Mouse (Mus musculus): ENCODE results near the gene Hagh.

Gene Hagh

DNA sequence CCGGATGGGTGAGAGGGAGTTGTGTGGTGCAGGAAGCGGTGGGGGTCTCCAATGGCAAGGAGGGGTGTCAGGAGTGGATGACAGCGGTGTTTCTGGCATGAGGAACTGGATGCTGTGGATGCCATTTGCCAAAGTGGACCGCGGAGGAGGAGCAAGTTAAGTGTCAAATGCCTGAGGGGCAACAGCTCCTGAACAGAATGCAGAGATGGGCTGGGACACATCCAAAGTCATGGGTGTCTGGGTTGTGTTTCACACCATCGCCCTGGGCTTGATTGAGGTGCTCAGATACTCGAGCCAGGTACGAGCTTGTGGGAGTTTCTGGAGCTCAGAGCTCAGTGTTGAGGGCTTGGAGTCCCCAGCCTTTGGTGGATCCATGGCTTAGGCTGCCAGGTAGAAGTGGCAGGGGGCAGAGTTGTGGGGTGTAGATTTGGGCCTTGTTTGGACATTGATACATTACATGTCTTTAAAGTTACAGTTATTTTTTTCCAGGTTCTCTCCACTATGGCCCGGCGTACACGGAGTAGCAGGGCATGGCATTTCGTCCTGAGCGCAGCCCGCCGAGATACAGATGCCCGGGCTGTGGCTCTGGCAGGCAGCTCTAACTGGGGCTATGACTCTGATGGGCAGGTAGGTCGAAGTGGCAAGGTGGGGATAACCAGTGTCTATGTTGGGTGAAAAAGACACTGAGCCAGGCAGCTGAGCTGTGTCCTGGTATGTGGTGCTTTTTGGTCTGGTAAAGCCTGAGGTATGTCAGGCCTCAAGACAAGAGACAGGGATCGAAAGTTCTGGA lies 47.5 kb downstream of the Hagh start:
- no peak for DNase-seq

DNA sequence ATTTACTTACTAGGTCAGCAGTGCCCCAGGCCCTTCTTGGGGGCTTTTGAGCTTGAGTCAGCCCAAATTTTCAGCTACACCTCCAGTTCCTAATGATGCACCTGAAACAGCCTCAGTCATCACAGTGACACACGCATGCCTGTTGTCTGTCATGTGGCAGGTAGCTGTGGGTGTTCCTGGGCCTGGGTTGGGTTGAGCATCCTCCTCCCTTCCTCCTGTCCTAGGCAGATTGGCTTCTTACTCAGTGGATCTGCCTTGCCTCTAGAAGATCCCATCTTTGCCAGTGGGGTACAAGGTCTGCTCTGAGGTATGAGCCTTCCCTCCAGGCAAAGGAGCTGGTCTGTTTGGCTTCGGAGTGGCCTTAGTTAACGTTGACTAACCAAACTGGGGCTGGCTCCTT lies 48.9 kb downstream of the Hagh start:
- DNase-seq: no peak

DNA sequence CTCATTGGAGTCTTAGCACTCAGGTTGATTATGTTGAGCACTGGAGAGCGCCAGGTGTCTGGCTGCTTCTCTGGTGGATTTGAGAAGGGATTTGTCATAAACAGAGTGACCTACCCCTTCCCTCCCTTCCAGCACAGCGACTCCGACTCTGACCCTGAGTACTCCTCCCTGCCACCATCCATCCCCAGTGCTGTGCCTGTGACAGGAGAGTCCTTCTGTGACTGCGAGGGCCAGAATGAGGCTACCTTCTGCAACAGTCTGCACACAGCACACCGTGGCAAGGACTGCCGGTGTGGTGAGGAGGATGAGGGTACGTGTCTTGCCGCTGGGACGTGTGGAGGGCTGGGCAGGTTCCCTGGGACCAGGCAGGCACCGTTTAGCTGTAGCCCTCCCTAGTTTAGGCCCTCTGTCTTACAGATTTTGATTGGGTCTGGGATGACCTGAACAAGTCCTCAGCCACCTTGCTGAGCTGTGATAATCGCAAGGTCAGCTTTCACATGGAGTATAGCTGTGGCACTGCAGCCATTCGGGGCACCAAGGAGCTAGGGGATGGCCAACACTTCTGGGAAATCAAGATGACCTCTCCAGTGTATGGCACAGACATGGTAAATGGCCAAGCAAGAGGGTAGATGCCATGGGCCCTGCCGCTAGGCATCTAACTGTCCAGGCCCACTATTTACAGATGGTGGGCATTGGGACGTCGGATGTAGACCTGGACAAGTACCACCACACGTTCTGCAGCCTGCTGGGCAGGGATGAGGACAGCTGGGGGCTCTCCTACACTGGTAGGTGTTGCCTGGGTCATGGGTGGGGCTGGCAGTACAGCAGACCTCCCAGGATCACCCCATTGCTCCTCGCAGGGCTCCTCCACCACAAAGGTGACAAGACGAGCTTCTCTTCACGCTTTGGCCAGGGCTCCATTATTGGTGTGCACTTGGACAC lies 50.5 kb downstream of the Hagh start:
- DNase-seq: no peak

DNA sequence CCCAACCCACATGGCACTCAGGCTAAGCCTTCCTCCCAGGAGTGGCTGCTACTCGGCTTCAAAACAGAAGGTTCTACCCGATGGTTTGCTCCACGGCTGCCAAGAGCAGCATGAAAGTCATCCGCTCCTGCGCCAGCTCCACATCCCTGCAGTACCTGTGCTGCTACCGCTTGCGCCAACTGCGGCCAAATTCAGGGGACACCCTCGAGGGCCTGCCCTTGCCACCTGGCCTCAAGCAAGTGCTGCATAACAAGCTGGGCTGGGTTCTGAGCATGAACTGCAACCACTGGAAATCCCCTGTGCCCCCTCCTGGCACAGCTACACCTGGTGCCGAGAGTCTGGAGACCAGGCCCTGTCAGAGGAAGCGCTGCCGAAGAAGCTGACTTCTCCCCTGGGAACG lies 51.4 kb downstream of the Hagh start:
- DNase-seq: no peak

DNA sequence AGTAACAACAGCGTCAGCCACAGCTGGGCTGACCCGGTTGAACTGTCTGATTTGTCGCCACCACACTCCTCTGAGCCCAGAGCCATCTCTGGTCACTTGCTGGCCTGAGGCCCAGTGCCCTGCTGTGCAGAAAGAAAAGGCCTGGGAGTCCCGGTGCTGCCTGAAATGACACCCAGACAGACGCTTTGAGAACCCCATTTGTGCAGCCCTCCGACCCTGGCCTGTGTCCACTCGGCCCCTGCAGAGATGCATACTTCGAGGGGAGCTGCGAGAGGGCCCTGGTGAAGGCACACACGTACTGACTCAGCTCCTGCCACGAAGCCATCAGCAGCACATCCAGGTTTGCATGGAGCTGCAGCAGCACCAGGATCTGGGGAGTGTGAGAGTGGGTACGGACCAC lies 52.8 kb downstream of the Hagh start:
- DNase-seq: no peak

DNA sequence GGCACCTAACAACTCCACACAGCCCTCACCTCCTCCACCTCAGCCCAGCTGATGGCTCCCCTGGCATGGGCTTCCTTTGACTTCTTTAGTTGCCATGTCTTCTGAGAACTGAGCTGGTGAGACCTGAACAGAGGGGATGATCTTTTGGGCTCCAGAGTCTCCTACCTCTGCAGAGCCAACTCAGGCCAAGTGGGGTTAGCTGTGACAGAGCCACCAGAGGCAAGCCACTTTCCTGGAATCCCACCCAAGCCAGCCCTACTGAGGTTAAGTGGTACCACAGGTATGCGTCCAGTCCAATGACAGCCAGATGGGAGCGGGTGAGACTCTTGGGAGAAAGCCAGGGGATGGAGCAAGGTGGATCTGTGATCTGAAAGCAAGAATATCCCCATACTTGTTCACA lies 53.3 kb downstream of the Hagh start:
- DNase-seq: no peak

DNA sequence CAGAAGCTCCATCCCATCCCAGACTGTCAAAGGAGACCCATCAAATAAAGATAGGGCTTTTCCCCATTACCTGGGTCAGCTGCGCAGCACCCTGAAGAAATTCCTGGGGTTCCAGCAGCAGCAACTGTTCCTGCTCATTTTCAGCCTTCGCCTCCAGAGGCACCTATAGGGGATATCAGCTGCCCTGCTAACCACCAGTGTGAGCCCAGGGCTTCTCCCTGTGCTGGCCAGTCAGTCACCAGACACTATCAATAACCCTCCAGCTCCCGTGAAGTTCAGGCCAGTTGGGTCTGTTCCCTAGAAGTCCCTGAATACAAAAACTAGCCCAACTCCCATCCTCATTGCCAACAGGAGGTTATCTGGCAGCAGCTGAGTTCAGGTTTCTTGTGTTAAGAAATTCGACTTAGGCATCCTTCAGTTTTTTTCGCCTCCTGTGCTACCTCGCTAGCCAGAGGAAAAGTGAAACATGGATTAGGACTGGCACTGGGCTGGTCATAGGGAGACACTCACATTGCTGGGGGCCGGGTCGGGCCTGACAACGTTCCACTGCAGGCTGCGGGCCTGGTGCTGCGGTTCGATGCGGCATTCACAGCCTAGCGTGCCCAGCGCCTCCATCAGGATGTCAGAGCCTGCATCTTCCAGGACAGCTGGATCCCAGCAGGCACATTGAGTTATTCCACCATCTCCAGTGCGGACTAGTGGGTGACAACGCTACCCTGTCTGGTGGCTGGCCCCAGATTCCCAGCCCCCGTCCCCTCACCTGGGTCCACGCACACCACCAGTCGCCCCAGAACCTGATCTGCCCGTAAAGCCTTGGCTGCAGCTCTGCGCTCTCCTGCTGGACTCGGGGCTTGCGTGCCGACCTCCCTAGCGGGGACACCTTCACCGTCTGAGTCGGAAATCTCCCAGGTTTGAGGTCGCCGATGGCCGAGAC lies 54.4 kb downstream of the Hagh start:
- no peak for DNase-seq

DNA sequence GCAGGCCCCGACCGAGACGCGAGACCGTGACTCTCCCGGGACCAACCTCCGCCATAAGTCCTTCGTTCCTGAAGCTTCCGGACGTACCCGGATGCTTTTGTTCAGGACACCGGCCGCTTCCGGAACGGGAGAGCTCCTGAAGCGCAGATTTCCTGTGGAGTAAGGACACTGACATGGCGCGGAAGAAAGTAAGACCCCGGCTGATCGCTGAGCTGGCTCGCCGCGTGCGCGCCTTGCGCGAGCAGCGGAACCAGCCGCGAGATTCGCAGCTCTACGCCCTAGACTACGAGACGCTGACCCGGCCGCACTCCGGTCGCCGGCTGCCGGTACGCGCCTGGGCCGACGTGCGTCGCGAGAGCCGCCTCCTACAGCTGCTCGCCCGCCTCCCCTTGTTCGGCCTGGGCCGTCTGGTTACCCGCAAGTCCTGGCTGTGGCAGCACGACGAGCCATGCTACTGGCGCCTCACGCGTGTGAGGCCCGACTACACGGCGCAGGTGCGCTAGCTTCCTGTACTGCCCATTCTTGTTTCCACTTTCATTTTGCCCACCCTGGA lies 55.1 kb downstream of the Hagh start, which contains the start of the genes Eme2 and Mrps34:
Gene Eme2, minus strand, starts transcription at position 93 of the 553 bp plus-strand sequence.
Gene Mrps34, plus strand, starts transcription at position 122 of the 553 bp plus-strand sequence.
- peak; percentile 81 for DNase-seq

DNA sequence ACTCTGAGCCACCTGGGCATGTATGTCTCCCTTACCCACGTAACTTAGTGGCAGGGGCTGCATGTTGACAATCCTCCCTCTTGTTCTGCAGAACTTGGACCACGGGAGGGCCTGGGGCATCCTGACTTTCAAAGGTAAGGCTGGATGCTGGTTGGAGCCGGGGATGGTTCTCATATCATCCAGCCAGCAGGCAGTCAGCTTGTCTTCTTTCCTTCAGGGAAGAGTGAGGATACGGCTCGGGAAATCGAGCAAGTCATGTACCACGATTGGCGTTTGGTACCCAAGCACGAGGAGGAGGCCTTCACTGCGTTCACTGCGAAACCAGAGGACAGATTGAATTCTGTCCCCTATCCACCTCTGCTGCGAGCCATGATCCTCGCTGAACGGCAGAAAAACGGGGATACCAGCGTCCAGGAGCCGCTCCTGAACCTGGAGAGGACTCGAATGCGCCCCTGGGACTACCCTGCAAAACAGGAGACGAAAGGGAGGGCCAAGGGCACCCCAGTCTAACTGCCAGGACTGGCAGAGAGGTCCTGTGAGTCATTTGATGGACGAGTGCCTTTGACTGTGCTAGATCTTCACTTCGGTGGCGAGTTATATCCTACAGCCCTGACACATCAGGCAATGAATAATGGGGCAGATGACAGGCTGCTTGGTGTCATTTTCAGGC lies 55.8 kb downstream of the Hagh start:
- DNase-seq: no peak

DNA sequence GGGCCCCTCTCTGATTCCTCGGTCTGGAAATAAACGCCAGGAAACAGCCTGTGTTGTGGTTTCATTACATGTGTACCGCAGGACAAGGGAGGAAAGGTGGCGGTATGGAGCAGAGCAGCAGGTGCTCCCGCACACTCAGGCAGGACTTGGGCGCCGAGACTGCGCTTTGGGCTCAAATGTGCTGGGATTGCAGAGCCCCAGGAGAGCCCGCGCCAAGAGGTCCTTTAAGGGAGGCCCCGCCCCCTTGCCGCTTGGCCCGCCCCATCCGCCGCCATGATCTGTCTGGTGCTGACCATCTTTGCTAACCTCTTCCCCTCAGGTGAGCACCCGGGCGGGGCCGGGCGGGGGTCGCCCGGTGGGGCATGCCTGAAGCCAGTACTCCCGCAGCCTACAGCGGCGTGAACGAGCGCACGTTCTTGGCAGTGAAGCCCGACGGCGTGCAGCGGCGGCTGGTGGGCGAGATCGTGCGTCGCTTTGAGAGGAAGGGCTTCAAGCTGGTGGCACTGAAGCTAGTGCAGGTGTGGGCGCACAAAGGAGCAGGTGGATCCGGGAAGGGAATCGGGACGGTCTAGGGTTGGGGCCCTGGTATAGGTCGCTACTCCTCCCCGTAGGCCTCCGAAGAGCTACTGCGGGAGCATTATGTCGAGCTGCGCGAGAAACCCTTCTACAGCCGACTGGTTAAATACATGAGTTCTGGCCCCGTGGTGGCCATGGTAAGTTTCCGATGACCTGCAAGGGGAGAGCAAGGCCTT lies 56.5 kb downstream of the Hagh start, which contains the start of gene Nme3:
Gene Nme3, plus strand, starts transcription at position 260 of the 752 bp plus-strand sequence.
- DNase-seq: peak; percentile 77

DNA sequence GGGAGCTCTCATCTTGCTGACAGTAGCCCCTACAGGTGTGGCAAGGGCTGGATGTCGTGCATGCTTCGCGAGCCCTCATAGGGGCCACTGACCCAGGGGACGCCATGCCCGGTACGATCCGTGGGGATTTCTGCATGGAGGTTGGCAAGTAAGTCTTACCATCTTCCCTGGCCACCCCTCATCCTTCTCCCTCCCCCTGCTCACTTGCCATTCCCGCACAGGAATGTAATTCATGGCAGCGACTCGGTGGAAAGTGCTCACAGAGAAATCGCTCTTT lies 57.0 kb downstream of the Hagh start:
- no peak for DNase-seq

DNA sequence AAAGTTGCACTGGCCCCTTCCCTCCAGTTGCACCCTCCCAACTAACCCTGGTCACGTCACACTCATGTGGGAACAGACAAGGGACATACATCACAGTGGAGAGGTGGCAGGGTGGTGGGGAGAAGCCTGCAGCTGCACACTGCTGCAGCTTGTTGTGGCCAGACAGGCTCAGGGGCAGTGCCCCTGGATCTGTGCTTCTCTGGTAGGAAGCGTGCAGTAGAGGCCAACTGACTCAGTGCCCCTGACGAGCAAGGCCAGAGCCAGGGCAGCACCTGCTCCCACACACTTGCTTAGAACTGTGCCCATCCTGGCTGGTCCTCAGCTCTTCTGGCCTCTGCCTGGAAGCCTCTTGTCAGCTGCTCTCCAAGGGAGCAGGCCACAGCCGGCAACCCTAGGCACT lies 57.7 kb downstream of the Hagh start:
- no peak for DNase-seq

DNA sequence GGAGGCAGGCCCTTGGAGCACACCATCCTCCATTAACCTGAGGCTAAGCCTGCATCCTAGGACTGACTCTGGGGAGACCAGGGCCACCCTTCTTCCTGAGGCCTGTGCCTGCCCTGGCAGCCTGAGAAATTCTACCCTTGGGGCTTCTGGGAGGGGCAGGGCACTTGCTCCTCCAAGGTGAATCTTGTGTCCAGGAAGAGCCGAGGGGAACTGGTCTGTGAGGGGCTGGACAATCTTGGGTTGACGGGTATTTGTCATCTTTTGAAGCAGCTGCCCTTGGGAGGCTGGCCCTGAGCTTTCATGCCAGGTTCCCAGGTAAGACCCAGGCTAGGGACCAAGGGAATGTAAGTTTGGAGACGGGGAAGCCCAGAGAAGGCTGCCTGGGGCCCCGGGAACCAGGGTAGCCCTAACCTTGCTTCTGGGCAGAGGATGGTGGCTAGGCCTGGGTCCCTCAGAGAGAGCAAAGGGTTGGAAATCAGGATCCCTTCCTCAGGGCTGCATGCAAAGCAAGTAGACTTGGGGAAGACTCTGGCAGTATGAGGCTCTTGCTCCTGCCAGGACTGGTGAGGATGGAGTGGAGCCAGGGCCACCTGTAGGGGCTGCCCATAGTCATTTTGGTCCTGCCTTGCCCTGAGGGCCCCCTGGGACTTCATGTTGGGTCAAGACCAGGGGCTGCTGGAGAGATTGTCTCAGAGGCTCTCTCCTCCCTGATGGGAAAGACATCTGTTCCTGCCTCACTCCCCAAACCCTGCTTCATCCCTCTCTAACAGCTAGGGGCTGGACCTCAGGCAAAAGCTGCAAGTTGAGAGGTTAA lies 58.3 kb downstream of the Hagh start:
- no peak for DNase-seq

DNA sequence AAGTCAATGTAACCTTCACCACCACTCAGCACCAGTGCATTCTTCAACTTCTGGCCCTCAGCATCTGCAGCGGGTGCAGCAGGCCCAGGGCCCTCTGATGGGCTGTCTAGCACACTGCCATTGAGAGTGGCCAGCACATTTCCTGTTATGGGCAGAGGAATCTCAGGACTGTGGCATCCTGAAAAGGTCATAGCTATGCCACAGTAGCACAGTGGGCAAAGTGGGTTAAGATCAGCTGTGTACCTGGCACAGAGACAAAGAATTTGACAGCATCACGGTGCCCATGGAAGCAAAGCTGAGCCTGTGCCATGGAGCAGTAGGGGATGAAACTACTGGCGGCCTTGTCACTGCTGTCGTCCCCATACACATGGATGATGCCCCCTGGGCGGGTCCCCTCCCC lies 59.2 kb downstream of the Hagh start:
- DNase-seq: no peak

DNA sequence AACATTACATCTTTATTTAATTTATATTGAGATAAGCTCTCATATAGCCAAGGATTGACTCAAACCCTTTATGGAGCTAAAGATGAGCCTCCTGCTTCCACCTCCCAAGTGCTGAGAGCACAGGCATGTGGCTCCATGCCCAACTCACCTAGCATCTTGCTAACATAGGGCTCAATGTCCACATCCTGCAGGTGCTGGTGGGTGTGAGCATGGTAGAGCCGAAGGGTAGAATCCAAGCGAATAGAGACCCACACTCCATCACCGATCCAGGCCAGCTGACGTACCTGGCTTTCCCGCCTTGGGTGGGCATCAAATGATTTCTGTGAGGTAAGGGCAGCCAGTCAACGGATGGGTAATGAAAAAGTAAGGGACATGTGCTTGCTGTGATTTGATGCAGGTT lies 60.1 kb downstream of the Hagh start:
- no peak for DNase-seq

DNA sequence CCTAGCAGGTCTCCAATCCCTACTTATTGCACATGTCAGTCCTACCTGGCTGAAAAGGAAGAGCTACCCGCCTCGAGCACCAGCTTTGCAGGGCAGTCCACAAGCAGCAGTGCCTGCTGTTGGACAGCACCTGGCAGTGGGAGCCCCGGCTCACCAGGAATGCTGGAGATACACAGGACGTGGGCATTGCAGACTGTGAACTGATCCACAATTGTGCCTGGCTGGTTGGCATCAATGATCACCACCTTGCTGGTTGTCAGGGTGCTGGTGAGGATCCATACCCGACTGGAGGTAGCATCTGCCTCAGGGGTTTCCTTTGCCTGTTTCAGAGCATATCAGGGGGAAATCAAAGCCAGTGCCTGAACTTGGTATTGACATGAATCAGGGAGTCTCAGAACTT lies 62.2 kb downstream of the Hagh start:
- DNase-seq: no peak

DNA sequence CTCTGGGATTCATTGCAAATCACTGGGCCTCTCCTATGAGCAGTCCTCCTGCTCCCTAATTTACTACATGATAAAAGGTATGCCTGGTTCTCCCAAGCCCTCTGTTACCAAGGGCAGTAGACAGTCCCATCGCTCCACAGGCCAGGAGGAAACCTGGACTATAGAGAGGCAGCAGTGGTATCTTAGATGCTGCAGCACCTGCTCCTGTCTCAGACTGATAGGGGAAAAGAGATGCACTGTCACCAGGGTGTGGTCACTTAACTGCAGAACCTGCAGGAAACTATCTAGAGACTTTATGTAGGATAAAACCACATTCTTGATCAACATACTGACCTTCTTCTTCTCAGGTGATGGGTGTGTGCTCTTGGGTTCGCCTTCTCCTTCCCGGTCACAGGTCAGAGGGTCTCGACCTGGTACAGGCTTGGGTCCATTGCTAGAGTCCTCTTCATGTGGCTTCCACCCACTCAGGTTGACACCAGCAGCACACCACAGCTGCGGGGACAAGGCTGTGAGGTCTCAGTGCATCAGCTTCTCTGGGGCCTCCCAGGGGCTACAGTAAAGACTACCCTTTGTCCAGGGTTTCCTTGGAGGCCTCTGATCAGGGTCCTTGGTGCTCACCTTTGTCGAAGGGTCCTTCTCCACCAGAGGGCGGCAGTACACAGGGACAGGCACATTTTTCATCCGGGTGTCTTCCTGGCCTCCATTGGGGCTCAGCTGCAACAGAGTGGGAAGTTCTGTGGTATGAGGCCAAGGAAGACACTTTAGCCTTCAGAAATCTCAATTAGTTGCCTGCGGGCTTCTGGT lies 62.9 kb downstream of the Hagh start:
- no peak for DNase-seq

DNA sequence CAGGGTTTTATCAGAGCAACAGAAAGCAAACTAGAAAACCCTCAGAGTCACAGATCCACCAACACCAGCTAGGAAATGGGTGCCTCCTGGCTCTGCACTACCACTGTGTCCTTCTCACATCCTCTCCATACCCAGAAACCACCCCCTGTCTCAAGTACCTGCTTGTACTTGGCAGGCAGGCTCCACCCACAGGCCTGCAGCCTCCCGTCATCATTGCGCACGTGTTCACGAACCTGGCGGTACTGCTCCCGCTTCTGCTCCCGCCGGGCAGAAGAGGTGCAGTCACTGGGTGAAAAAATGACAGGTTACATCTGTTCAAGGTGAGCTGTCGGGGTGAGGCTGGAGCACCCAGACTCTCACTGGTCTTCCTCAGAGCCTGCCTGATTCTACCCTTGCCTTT lies 63.8 kb downstream of the Hagh start:
- DNase-seq: no peak

DNA sequence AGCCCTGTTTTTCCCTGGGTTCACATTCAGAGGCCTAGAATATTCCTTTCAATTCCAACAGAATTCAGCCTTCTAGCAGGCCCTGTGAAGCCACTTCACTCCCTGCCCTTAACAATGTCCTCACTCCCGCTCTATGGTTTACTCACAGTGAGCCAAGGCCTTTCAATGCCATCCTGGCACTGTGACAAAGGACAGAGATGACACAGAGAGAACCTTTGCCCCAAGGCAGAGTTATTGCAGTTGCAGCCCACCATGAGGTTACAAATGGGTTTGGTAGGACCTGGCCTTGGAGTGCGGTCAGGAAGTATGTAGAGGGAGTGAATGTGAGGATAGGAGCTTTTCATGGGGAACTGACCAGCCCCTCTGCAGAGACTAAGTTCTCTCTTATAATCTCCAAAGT lies 67.6 kb downstream of the Hagh start:
- no peak for DNase-seq

DNA sequence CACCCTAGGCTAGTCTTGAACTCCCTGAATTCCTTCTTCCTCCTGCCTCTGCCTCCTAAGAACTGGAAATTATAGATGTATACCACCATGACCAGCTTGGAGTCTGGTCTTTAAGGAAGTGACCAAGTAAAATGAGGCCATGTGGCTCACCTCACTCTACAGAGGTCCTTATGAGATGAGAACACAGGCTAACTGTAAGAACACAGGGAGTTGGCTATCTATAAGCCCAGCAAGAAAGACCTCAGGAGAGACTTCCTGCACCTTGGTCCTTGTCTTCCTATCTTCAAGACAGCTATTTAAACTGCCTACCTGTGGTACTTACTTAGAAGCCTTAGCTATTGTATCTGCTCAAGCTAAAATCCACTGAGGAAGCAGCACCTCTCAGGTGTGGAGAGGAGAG lies 74.0 kb downstream of the Hagh start:
- DNase-seq: no peak

Data from layer of hippocampus, adult 9-11 months (tissue).